Mouse (Mus musculus) embryonic facial prominence, embryonic 11.5 days (tissue): ENCODE data around the gene Slc4a8. TPM values are rescaled to one million over a fixed set of nuclear protein-coding genes. Genes with fewer than 3 reads are reported as not detected.

Source experiments
- ATAC-seq: fragments of 200-750 bp; cut with Nextera tagmentation; replicated peaks from 2 replicates; pipeline ENCODE4 v1.8.0; 2017; ENCODE audit warnings: low read depth; ENCODE audit not compliant: insufficient number of reproducible peaks, low FRiP score, low TSS enrichment
- DNase-seq: peaks from one replicate; pipeline ENCODE4 v3.0.0-alpha.2; 2015; ENCODE audit warnings: low spot score
- H3K27ac ChIP-seq: fragments of 300-500 bp; sonication (generic); replicated peaks from 2 replicates; pipeline ENCODE4 v1.5.1; 2014; ENCODE audit warnings: mild to moderate bottlenecking, low read depth, low read length, control low read depth
- H3K27me3 ChIP-seq: fragments of 300-500 bp; sonication (generic); 2 replicates; pipeline ENCODE4 v1.6.1; 2014; ENCODE audit warnings: mild to moderate bottlenecking, low read length, moderate library complexity, mixed read lengths; ENCODE audit not compliant: control insufficient read depth, insufficient read depth
- H3K36me3 ChIP-seq: fragments of 300-500 bp; sonication (generic); replicated peaks from 2 replicates; pipeline ENCODE4 v1.6.1; 2014; ENCODE audit warnings: low read depth, mild to moderate bottlenecking, low read length, moderate library complexity, mixed read lengths; ENCODE audit not compliant: control insufficient read depth, insufficient read depth
- H3K4me1 ChIP-seq: fragments of 300-500 bp; sonication (generic); 2 replicates; pipeline ENCODE4 v1.6.1; 2014; ENCODE audit warnings: low read length, mixed read lengths; ENCODE audit not compliant: control insufficient read depth, insufficient read depth
- H3K4me2 ChIP-seq: fragments of 300-500 bp; sonication (generic); 2 replicates; pipeline ENCODE4 v1.6.1; 2014; ENCODE audit warnings: low read depth, mild to moderate bottlenecking, control low read depth, low read length, moderate library complexity
- H3K4me3 ChIP-seq: fragments of 300-500 bp; sonication (generic); 2 replicates; pipeline ENCODE4 v1.5.1; 2014; ENCODE audit warnings: low read depth, low read length, control low read depth
- H3K9ac ChIP-seq: fragments of 300-500 bp; sonication (generic); replicated peaks from 2 replicates; pipeline ENCODE4 v1.6.1; 2014; ENCODE audit warnings: mild to moderate bottlenecking, control low read depth, low read length
- H3K9me3 ChIP-seq: fragments of 300-500 bp; sonication (generic); replicated peaks from 2 replicates; pipeline ENCODE4 v1.6.1; 2016; ENCODE audit warnings: mild to moderate bottlenecking, low read length, inconsistent platforms, mixed read lengths; ENCODE audit not compliant: control insufficient read depth
- WGBS: fragments of 180-500 bp; shearing (Covaris S2); extraction: QIAGEN DNeasy Blood & Tissue Kit; methylation state at CpG from one replicate; pipeline ENCODE4 v1.1.7; 2014; 5-methylcytosine and 5-hydroxymethylcytosine counted together
- polyA plus RNA-seq: library from polyadenylated mRNA; unstranded; fragments of >200 nt; fragmentation: Nextera tagmentation; extraction: Ambion mirVana; gene quantifications from 2 replicates; pipeline ENCODE4 v1.2.1, GENCODE M21; 2014

Slc4a8 gene
- polyA plus RNA-seq, 1 experiment from 2014 or later, result 5.7 TPM

- Histone ChIP-seq H3K27ac (no peak overlapping the region), H3K9ac (no peak overlapping the region)
- no peak for ATAC-seq
Observed at GRCm38 (mm10) chr15:100755498-100755859, 6.1 kb upstream of the Slc4a8 start.

GRCm38 (mm10) chr15:100755881-100756624, 5.5 kb upstream of the Slc4a8 start:
- H3K4me3 ChIP-seq, result no peak overlapping the region
- H3K4me1 ChIP-seq, result no peaks in the 10 kb centered on the region; the same call in 1 of the 2 replicates
- H3K36me3 ChIP-seq, result no peaks in the 10 kb centered on the region
- no peaks in the 10 kb centered on the region for H3K27me3 ChIP-seq
- 85% methylated on average over 3 of the region's 3 CpGs for WGBS
- H3K9me3 ChIP-seq, result no peaks in the 10 kb centered on the region
- DNase-seq (no peak), ATAC-seq (no peak)
- H3K4me2 ChIP-seq, result no peak overlapping the region
- no peak overlapping the region for H3K9ac ChIP-seq
- no peak overlapping the region for H3K27ac ChIP-seq

More at GRCm38 (mm10) chr15:100755498-100755859, 6.1 kb upstream of the Slc4a8 start:
- Histone ChIP-seq H3K27me3 (no peaks in the 10 kb centered on the region), H3K4me3 (no peak overlapping the region), H3K9me3 (no peaks in the 10 kb centered on the region), H3K36me3 (no peaks in the 10 kb centered on the region), H3K4me1 (no peaks in the 10 kb centered on the region; the same call in 1 of the 2 replicates), H3K4me2 (no peak overlapping the region)
- no peak for DNase-seq
- 46% methylated on average over 6 of the region's 8 CpGs for WGBS

GRCm38 (mm10) chr15:100757527-100757978, 4.0 kb upstream of the Slc4a8 start:
- H3K9ac ChIP-seq, result no peak overlapping the region
- H3K4me2 ChIP-seq, result no peak overlapping the region
- H3K27ac ChIP-seq, result no peak overlapping the region
- peak; percentile 85 for DNase-seq
- no peaks in the 10 kb centered on the region for H3K36me3 ChIP-seq
- H3K4me1 ChIP-seq, result peaks cover 3% of the 10 kb centered on the region
- H3K4me3 ChIP-seq, result no peak overlapping the region
- no peak for ATAC-seq
- no peaks in the 10 kb centered on the region for H3K27me3 ChIP-seq
- WGBS, result 0% methylated on average over 7 of the region's 7 CpGs
- H3K9me3 ChIP-seq, result no peaks in the 10 kb centered on the region

GRCm38 (mm10) chr15:100759286-100759685, 2.3 kb upstream of the Slc4a8 start:
- Histone ChIP-seq H3K27ac (no peak overlapping the region), H3K36me3 (no peaks in the 10 kb centered on the region), H3K4me2 (no peak overlapping the region), H3K27me3 (no peaks in the 10 kb centered on the region), H3K9ac (no peak overlapping the region), H3K4me1 (peaks cover 3% of the 10 kb centered on the region), H3K4me3 (no peak overlapping the region), H3K9me3 (no peaks in the 10 kb centered on the region)
- WGBS, result 83% methylated on average over 10 of the region's 10 CpGs
- DNase-seq (no peak), ATAC-seq (no peak)

- Histone ChIP-seq H3K9ac (no peak overlapping the region), H3K27ac (0 out of 2 replicates have a peak overlapping the region, but pooled peaks have one; percentile 5), H3K36me3 (no peaks in the 10 kb centered on the region), H3K4me3 (peak overlapping the region; percentile 60), H3K4me1 (peaks cover 3% of the 10 kb centered on the region; the same call in 1 of the 2 replicates), H3K27me3 (no peaks in the 10 kb centered on the region), H3K4me2 (peak overlapping the region; percentile 80), H3K9me3 (no peaks in the 10 kb centered on the region)
- ATAC-seq (no peak), DNase-seq (no peak)
- WGBS, result 13% methylated on average over 9 of the region's 9 CpGs
Observed at GRCm38 (mm10) chr15:100761036-100761418, 520 bp upstream of the Slc4a8 start.

- Histone ChIP-seq H3K4me1 (peaks cover 3% of the 10 kb centered on the region; the same call in 1 of the 2 replicates), H3K27ac (no peak overlapping the region), H3K27me3 (no peaks in the 10 kb centered on the region), H3K4me3 (peak overlapping the region; percentile 60), H3K9ac (peak overlapping the region; percentile 68; the same call in 1 of the 2 replicates), H3K9me3 (no peaks in the 10 kb centered on the region), H3K4me2 (peak overlapping the region; percentile 80), H3K36me3 (no peaks in the 10 kb centered on the region)
- WGBS, result 51% methylated on average over 8 of the region's 8 CpGs
- ATAC-seq (no peak), DNase-seq (no peak)
Observed at GRCm38 (mm10) chr15:100762649-100763048, 1.1 kb downstream of the Slc4a8 start.

- no peak overlapping the region for H3K9ac ChIP-seq
- no peaks in the 10 kb centered on the region for H3K27me3 ChIP-seq
- H3K9me3 ChIP-seq, result no peaks in the 10 kb centered on the region
- WGBS, result 82% methylated on average over 16 of the region's 16 CpGs
- no peak for DNase-seq
- H3K4me2 ChIP-seq, result no peak overlapping the region
- no peak for ATAC-seq
- H3K27ac ChIP-seq, result no peak overlapping the region
- H3K4me3 ChIP-seq, result no peak overlapping the region
- H3K4me1 ChIP-seq, result peaks cover 3% of the 10 kb centered on the region; the same call in 1 of the 2 replicates
- no peaks in the 10 kb centered on the region for H3K36me3 ChIP-seq
Observed at GRCm38 (mm10) chr15:100764163-100764951, 2.8 kb downstream of the Slc4a8 start.

- WGBS, result 74% methylated on average over 9 of the region's 9 CpGs
- no peak overlapping the region for H3K9ac ChIP-seq
- no peak for ATAC-seq
Observed at GRCm38 (mm10) chr15:100766826-100767225, 5.3 kb downstream of the Slc4a8 start.

More at GRCm38 (mm10) chr15:100766826-100767225, 5.3 kb downstream of the Slc4a8 start:
- Histone ChIP-seq H3K4me1 (peaks cover 3% of the 10 kb centered on the region; the same call in 1 of the 2 replicates), H3K4me3 (no peak overlapping the region), H3K27me3 (no peaks in the 10 kb centered on the region), H3K9me3 (no peaks in the 10 kb centered on the region), H3K36me3 (no peaks in the 10 kb centered on the region), H3K27ac (no peak overlapping the region), H3K4me2 (no peak overlapping the region)
- DNase-seq, result no peak
